Mouse (Mus musculus): ENCODE results near the gene Gtf3c2. TPM values are rescaled to one million over a fixed set of nuclear protein-coding genes. Genes with fewer than 3 reads are reported as not detected.

The Gtf3c2 gene
- total RNA-seq, 1 experiment from 2014 or later: 64.3 TPM

DNA sequence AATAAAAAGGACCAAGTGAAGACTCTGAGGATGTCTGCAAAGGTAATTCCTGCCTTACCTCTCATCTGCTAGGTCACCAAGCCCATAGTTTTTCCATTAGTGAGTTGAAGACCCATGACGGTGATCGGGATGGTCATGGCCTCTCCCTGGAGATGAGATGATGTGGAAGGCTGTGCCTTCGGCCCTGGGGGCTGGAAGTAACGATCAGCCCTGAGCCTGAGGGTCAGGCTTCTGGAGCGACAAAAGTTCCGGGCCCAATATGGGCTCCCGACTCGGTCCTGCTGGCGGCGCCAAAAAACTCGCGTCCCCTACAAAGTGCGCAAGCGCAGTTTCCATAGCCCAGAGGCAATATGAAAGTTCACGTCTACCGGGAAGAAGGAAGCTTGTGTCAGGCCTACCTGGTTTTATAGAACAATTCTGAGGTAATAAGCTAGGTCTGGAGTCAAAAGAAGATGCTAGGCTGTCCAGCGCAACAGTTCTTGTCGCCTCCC, 71.9 kb downstream of the Gtf3c2 start, which contains the start of gene Slc30a3:
Gene Slc30a3 (minus strand): TSS at position 238 of the 491 bp plus-strand sequence.
- ATAC-seq (replicated peaks in 1 of 2; ENCODE audit: insufficient read depth in 1 of 2, low FRiP score in 2 of 2, low TSS enrichment in 1 of 2, low read depth in 1 of 2, poor library complexity in 2 of 2, severe bottlenecking in 2 of 2): no peak

Other genes with a start within 250 kb of the Gtf3c2 start
- gene Cgref1, start 234.6 kb downstream of the Gtf3c2 start, total RNA-seq (2017): not detected in 2 replicates
- 56.5 and 72.3 TPM in 2 replicates for gene Preb, start 219.8 kb downstream of the Gtf3c2 start, total RNA-seq (2017)
- gene Tcf23, start 211.5 kb downstream of the Gtf3c2 start, total RNA-seq (2017): not detected in 2 replicates
- 69.1 and 74.0 TPM in 2 replicates for gene Atraid, start 131.8 kb downstream of the Gtf3c2 start, total RNA-seq (2017)
- gene Slc5a6, start 131.2 kb downstream of the Gtf3c2 start, total RNA-seq (2017): 5.1 and 6.7 TPM in 2 replicates
- gene Cad, start 125.4 kb downstream of the Gtf3c2 start, total RNA-seq (2017): 22.2 and 33.5 TPM in 2 replicates
- not detected in 2 replicates for gene Dnajc5g, start 73.9 kb downstream of the Gtf3c2 start, total RNA-seq (2017)
- gene Slc30a3, start 71.9 kb downstream of the Gtf3c2 start, total RNA-seq (2017): not detected in 2 replicates
- gene Trim54, start 63.4 kb downstream of the Gtf3c2 start, total RNA-seq (2017): not detected in 2 replicates
- gene Ucn, start 41.3 kb downstream of the Gtf3c2 start, total RNA-seq (2017): not detected in 2 replicates
- 32.1 and 51.0 TPM in 2 replicates for gene Mpv17, start 25.9 kb downstream of the Gtf3c2 start, total RNA-seq (2017)
- 1.2 TPM in 1 of 2 replicates, not detected in the other for gene Gm29609, start 233 bp downstream of the Gtf3c2 start, total RNA-seq (2017)
- gene Snx17, start 13.1 kb upstream of the Gtf3c2 start, total RNA-seq (2017): 33.8 and 37.6 TPM in 2 replicates
- gene Eif2b4, start 13.3 kb upstream of the Gtf3c2 start, total RNA-seq (2017): 11.4 and 16.0 TPM in 2 replicates
- 5.8 and 11.3 TPM in 2 replicates for gene Zfp513, start 22.2 kb upstream of the Gtf3c2 start, total RNA-seq (2017)
- gene Ppm1g, start 40.5 kb upstream of the Gtf3c2 start, total RNA-seq (2017): 130 and 218 TPM in 2 replicates
- 112 and 130 TPM in 2 replicates for gene Nrbp1, start 60.7 kb upstream of the Gtf3c2 start, total RNA-seq (2017)
- gene Gm9970, start 61.1 kb upstream of the Gtf3c2 start, total RNA-seq (2017): not detected in 2 replicates
- gene Krtcap3, start 71.5 kb upstream of the Gtf3c2 start, total RNA-seq (2017): 2.3 and 8.4 TPM in 2 replicates
- 27.6 and 67.0 TPM in 2 replicates for gene Ift172, start 111.0 kb upstream of the Gtf3c2 start, total RNA-seq (2017)
- 1.6 and 2.6 TPM in 2 replicates for gene Fndc4, start 115.9 kb upstream of the Gtf3c2 start, total RNA-seq (2017)
- gene Gckr, start 117.3 kb upstream of the Gtf3c2 start, total RNA-seq (2017): 0.65 TPM in 1 of 2 replicates, not detected in the other

Data from hematopoietic stem cell, adult 5-6 weeks (primary cell).